Mouse (Mus musculus) limb, embryonic 11.5 days (tissue): ENCODE measurements around the gene Zfhx2. TPM values are rescaled to one million over a fixed set of nuclear protein-coding genes. Genes with fewer than 3 reads are reported as not detected.
A peak's percentile ranks its signal among the peaks of the same experiment; 100 is the strongest.

Source experiments
- ATAC-seq: fragments of 200-750 bp; cut with Nextera tagmentation; 2 replicates; pipeline ENCODE4 v1.8.0; 2017; ENCODE audit warnings: low read depth; ENCODE audit not compliant: insufficient number of reproducible peaks, low FRiP score, low TSS enrichment
- DNase-seq: peaks from one replicate; pipeline ENCODE4 v3.0.0-alpha.2; 2015; ENCODE audit warnings: low spot score
- H3K27ac ChIP-seq: fragments of 300-500 bp; sonication (generic); replicated peaks from 2 replicates; pipeline ENCODE4 v1.5.1; 2014; ENCODE audit warnings: low read depth, mild to moderate bottlenecking, low read length
- H3K27me3 ChIP-seq: fragments of 300-500 bp; sonication (generic); 2 replicates; pipeline ENCODE4 v1.6.1; 2014; ENCODE audit warnings: mild to moderate bottlenecking, low read length, mixed read lengths; ENCODE audit not compliant: control insufficient read depth, insufficient read depth
- H3K36me3 ChIP-seq: fragments of 300-500 bp; sonication (generic); 2 replicates; pipeline ENCODE4 v1.6.1; 2014; ENCODE audit warnings: mild to moderate bottlenecking, low read length, moderate library complexity, mixed read lengths; ENCODE audit not compliant: control insufficient read depth, insufficient read depth
- H3K4me1 ChIP-seq: fragments of 300-500 bp; sonication (generic); 2 replicates; pipeline ENCODE4 v1.6.1; 2014; ENCODE audit warnings: low read length, mixed read lengths; ENCODE audit not compliant: control insufficient read depth, insufficient read depth
- H3K4me2 ChIP-seq: fragments of 300-500 bp; sonication (generic); 2 replicates; pipeline ENCODE4 v1.6.1; 2014; ENCODE audit warnings: low read depth, mild to moderate bottlenecking, moderate library complexity; ENCODE audit not compliant: severe bottlenecking
- H3K4me3 ChIP-seq: fragments of 300-500 bp; sonication (generic); 2 replicates; pipeline ENCODE4 v1.5.1; 2014; ENCODE audit warnings: low read depth, low read length
- H3K9ac ChIP-seq: fragments of 300-500 bp; sonication (generic); 2 replicates; pipeline ENCODE4 v1.6.1; 2014; ENCODE audit warnings: mild to moderate bottlenecking, low read length
- H3K9me3 ChIP-seq: fragments of 300-500 bp; sonication (generic); 2 replicates; pipeline ENCODE4 v1.6.1; 2016; ENCODE audit warnings: low read length; ENCODE audit not compliant: control insufficient read depth
- WGBS: fragments of 180-500 bp; shearing (Covaris S2); extraction: QIAGEN DNeasy Blood & Tissue Kit; methylation state at CpG from one replicate; pipeline ENCODE4 v1.1.7; 2014; 5-methylcytosine and 5-hydroxymethylcytosine counted together
- polyA plus RNA-seq: library from polyadenylated mRNA; unstranded; fragments of >200 nt; fragmentation: Nextera tagmentation; extraction: Ambion mirVana; gene quantifications from 2 replicates; pipeline ENCODE4 v1.2.1, GENCODE M21; 2014

The Zfhx2 gene
- polyA plus RNA-seq, 1 experiment from 2014 or later = 4.8 TPM

DNA sequence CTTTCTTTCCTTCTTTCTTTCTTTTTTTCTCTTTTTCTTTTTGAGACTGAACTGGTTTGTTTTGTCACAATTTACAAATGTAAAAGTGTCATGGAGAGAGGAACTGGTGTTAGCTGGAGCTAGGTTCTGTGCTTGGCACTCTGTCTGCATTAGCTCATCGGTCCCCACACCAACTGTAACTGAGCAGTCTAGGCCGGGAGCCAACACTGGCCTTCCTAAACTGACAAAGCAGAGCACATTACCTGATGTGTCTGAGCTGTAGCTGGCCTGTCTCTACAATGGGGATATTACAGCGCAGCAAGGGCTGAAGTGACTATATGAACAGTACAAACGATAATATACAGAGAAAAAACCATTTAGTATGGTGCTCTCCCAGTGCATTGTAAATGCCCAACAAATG is 26.7 kb upstream of the Zfhx2 start:
- no peak overlapping the region for H3K9ac ChIP-seq
- no peak overlapping the region for H3K4me2 ChIP-seq
- no peak for ATAC-seq
- H3K4me3 ChIP-seq = no peak overlapping the region
- no peaks in the 10 kb centered on the region for H3K9me3 ChIP-seq
- H3K27me3 ChIP-seq = peaks cover 37% of the 10 kb centered on the region
- WGBS = 82% methylated on average over 4 of the region's 4 CpGs
- peaks cover 8% of the 10 kb centered on the region; the same call in 1 of the 2 replicates for H3K4me1 ChIP-seq
- no peaks in the 10 kb centered on the region for H3K36me3 ChIP-seq
- no peak for DNase-seq
- H3K27ac ChIP-seq = no peak overlapping the region

DNA sequence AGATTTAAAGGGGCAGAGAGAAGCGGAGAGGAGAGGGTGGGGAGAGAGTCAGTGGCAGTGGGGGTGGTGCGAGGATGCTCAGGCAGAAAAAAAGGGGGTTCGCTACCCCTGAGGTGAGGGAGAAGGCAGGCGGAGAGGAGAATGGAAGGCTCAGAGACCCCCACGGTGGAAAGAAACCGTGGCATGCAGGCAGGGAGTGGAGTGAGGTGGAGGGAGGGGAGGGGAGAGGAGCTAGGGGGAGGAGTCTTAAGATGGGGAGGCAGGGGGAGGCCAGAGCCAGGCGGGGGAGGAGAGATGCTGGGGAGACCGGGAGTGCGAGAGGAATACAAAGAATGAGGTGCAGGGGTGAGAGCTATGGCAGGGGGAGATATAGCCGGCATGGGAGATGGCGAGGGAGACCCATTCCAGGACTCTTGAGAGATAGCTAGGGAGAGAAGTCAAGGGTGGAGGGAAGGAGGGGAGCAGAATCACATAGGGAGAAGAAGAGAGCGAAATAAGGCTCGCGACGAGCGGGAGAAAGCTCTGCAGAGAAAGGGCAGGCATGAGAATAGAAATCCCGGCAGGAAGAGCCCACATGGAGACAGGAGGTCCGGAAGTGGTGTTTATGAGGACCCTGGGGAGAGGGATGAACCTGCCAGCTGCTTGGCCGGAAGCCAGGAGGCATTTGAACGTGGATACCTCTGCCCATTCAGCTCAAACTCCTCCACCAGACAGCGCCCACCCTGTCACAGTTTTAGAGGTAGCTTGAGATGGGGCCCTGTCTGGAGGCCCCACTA is 24.5 kb upstream of the Zfhx2 start, which contains the start of gene Jph4:
TSS of gene Jph4 (minus strand) at position 511 of the 776 bp plus-strand sequence.
- H3K27me3 ChIP-seq = peaks cover 49% of the 10 kb centered on the region
- H3K36me3 ChIP-seq = no peaks in the 10 kb centered on the region
- no peaks in the 10 kb centered on the region for H3K4me1 ChIP-seq
- H3K4me2 ChIP-seq = peak within 1 kb of the TSS; percentile 83; the same call in 1 of the 2 replicates
- ATAC-seq (no peak), DNase-seq (no peak)
- no peak within 1 kb of the TSS for H3K4me3 ChIP-seq
- H3K27ac ChIP-seq = no peak within 1 kb of the TSS
- WGBS = 4% methylated on average over 21 of the region's 21 CpGs
- no peaks in the 10 kb centered on the region for H3K9me3 ChIP-seq
- no peak within 1 kb of the TSS for H3K9ac ChIP-seq

DNA sequence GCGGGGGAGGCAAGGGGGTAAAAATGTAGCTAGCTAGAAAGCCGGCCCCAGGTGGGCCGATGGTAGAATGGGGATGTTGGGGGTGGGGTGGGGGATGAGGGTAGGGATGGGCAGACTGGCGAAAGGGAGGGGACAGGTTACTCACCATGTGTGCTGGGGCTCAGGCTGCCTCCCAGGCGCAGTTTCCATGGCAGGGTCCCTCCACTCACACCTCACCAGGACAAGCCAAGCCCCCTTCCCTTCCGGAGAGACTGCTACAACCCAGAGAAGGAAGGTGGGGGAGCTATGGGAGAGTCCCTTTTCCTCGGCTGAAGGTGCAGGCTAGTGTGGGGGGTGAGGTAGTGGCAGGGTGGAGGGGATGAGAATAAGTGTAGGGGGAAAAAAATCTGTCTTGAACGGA is 23.7 kb upstream of the Zfhx2 start:
- WGBS = 2% methylated on average over 8 of the region's 8 CpGs
- H3K9me3 ChIP-seq = no peaks in the 10 kb centered on the region
- H3K27me3 ChIP-seq = peaks cover 50% of the 10 kb centered on the region
- no peaks in the 10 kb centered on the region for H3K4me1 ChIP-seq
- peak overlapping the region; percentile 83; the same call in 1 of the 2 replicates for H3K4me2 ChIP-seq
- no peak overlapping the region for H3K9ac ChIP-seq
- H3K36me3 ChIP-seq = no peaks in the 10 kb centered on the region
- no peak overlapping the region for H3K27ac ChIP-seq
- ATAC-seq = no peak
- no peak for DNase-seq
- peak overlapping the region; percentile 60; the same call in 1 of the 2 replicates for H3K4me3 ChIP-seq

DNA sequence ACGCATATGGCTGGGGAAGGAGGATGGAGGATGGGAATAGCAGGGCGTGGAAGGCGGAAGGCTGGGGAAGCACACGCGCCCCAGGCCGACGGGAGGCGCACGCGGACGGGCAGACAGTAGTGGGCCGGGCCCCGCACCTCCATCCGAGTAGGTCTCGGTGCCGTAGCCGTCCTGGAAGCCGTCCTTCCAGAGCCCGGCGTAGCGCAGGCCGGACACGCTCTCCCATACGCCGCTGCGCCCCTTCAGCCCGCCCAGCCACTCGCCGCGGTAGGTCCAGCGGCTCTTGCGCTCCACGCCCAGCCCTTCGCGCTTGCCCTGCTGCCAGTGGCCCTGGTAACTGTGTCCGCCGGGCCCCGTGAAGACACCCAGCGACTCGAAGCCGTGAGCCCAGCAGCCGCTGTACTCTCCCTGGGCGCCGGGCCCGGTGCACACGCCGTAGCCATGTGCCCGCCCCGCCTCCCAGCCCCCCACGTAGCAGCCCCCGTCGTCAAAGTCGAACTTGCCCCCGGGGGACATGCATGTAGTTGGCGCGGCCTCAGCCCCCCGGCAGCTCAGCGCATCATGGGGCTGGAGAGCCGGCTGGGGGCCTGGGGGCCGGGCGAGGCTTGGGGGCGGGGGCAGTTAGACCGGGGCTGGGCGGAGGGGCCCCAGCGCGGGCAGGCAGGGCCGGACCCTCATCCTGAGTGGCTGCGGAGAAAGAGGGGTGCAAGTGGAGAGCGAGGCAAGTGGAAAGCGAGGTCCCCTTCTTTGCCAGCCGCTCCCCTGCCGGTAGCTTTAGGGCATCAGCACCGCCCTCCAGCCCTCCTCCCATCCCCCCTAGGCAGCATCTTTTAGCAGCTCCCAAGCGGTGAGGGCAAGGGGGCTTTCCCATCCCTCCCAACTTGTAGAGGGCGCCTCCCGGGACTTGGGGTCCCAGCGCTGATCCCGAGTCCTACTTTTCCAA is 22.9 kb upstream of the Zfhx2 start:
- Histone ChIP-seq H3K36me3 (no peaks in the 10 kb centered on the region), H3K4me3 (peak overlapping the region; percentile 60), H3K4me1 (no peaks in the 10 kb centered on the region), H3K27ac (no peak overlapping the region), H3K4me2 (peak overlapping the region; percentile 83), H3K9ac (peak overlapping the region; percentile 52), H3K9me3 (no peaks in the 10 kb centered on the region), H3K27me3 (peaks cover 57% of the 10 kb centered on the region)
- peak; percentile 65 for DNase-seq
- WGBS = under 1% methylated on average over 63 of the region's 78 CpGs
- ATAC-seq = peak; percentile 19; the same call in 1 of the 2 replicates

DNA sequence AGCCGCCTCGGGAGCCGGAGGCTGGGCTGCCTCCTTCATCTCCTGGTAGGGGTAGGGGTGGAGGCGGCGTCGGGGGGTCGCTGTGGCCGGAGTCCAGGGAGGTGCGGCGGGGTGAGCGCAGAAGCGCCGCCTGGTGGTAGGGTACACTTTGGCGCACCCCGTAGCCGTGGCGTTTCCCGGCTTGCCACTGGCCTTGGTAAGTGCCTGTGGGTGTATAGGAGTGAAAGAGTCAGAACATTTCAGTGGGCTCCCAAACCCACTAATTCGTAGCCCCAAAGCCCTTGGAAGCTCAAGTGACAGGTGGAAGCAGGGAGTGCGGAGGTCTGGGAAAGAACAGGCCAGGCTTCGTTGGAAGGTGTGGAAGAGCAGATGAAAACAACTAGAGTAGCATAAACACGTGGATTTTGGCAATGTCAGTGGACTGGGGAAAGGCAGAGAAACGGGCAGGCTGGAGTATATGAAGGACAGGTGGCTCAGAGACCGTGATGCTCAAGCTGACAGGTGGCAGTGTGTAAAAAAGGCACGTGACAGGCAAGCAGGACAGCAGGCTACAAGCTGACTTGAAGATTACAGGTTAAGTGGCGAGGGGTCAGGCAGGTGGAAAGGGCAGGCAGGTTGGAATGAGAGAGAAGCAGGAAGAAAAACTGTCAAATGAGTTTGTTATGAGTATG is 22.0 kb upstream of the Zfhx2 start:
- Histone ChIP-seq H3K27me3 (peaks cover 65% of the 10 kb centered on the region), H3K27ac (no peak overlapping the region), H3K9ac (no peak overlapping the region), H3K36me3 (no peaks in the 10 kb centered on the region), H3K4me3 (peak overlapping the region; percentile 60; the same call in 1 of the 2 replicates), H3K4me2 (no peak overlapping the region; the same call in 1 of the 2 replicates), H3K4me1 (peaks cover 4% of the 10 kb centered on the region), H3K9me3 (no peaks in the 10 kb centered on the region)
- DNase-seq (no peak), ATAC-seq (no peak)
- 11% methylated on average over 26 of the region's 26 CpGs for WGBS

DNA sequence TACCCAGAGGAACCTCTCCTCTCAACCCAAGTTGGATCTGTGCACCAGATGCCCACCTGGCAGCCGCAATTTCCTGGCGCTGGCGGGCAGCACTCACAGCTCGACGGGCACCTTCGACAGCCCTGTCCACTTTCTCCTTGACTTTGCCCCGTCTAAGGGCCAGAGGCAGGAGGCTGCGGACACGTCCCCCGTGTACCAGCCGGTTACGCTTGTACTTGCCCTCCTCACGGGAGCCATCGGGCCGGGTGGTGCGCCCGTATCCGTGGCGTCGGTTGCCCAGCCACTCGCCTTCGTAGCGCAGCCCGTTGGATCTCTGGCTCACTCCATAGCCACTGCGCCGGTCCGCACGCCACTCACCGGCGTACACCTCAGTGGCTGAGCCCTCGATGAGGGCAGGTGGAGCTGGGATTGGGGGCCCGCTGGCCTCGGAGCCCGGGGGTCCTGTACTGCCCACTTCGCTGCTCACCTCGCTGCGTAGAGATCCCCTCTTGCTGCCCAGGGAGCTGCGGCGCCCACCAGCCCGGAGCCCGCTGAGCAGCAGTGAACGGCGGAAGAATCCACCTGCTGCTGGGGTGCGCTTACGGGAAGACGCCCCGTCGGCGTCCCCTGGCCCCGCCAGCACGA is 21.3 kb upstream of the Zfhx2 start:
- Histone ChIP-seq H3K4me2 (no peak overlapping the region), H3K4me1 (peaks cover 10% of the 10 kb centered on the region), H3K9me3 (no peaks in the 10 kb centered on the region), H3K9ac (no peak overlapping the region), H3K27me3 (peaks cover 66% of the 10 kb centered on the region), H3K4me3 (no peak overlapping the region), H3K36me3 (no peaks in the 10 kb centered on the region), H3K27ac (no peak overlapping the region)
- 75% methylated on average over 45 of the region's 51 CpGs for WGBS
- DNase-seq (no peak), ATAC-seq (no peak)

DNA sequence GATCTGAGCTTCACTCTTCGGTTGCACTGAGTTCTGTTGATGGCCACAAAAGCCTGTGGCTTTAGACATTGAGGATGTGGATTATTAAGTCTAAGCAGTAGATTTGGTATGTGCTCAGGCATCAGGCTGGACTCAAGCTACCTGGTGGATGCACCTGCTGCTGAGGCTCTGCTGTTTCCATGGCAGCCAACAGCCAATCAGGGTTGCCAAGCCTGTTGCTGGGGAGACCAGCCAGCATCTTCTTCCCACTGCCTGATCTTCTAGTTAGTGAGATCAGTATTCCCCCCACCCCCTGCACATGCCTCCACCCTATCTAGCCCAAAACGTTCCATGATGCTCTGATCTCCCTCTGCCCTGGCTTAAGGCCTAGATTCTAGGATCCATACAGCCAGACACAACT is 19.6 kb upstream of the Zfhx2 start:
- no peak overlapping the region for H3K4me2 ChIP-seq
- peaks cover 52% of the 10 kb centered on the region for H3K27me3 ChIP-seq
- DNase-seq (no peak), ATAC-seq (no peak)
- whole genome bisulfite sequencing = 73% methylated on average over 2 of the region's 2 CpGs
- peaks cover 12% of the 10 kb centered on the region for H3K4me1 ChIP-seq
- no peak overlapping the region for H3K9ac ChIP-seq
- H3K27ac ChIP-seq = no peak overlapping the region
- no peaks in the 10 kb centered on the region for H3K36me3 ChIP-seq
- no peaks in the 10 kb centered on the region for H3K9me3 ChIP-seq
- H3K4me3 ChIP-seq = no peak overlapping the region
